Mouse (Mus musculus): ENCODE results near the gene Gm34302.
"Not testable (repeated sequence)": the region's sequence is repeated elsewhere in the genome, so short reads cannot be mapped to it uniquely, and the experiment has no call there.

Gene Gm34302

GRCm38 (mm10) chr3:63483726-63484125 is at the start of gene Gm34302:
Gene Gm34302 (minus strand): TSS chr3:63483879.
- DNase-seq (ENCODE audit: extremely low read depth, insufficient read length, low spot score), result no peak

- DNase-seq (ENCODE audit: extremely low read depth, insufficient read length, low spot score), result no peak
Observed at GRCm38 (mm10) chr3:63531847-63532246, 48.2 kb upstream of the Gm34302 start.

- DNase-seq (ENCODE audit: extremely low read depth, insufficient read length, low spot score), result no peak
Observed at GRCm38 (mm10) chr3:63517681-63518080, 34.0 kb upstream of the Gm34302 start.

- not testable (repeated sequence) for DNase-seq (ENCODE audit: extremely low read depth, insufficient read length, low spot score)
Observed at GRCm38 (mm10) chr3:63516279-63516678, 32.6 kb upstream of the Gm34302 start.

- DNase-seq (ENCODE audit: extremely low read depth, insufficient read length, low spot score), result no peak
Observed at GRCm38 (mm10) chr3:63511316-63511715, 27.6 kb upstream of the Gm34302 start.

DNA sequence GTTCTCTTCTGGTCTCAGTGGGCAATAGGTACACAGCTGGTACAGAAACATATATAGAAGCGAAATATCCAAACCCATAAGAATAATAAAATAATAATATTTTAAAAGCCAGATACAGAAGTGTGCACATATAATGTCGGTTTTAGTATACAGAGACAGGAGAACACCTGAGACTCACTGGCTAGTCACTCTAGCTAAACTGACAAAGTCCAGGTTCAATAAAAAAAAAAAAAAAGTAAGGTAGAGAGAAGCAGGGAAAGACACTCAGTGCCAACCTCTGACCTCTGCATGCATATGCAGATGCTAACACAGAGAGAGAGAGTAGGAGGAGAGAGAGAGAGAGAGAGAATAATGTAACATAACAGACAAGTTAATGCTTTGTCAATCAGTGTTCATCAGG is 25.8 kb upstream of the Gm34302 start:
- DNase-seq (ENCODE audit: extremely low read depth, insufficient read length, low spot score), result no peak

DNA sequence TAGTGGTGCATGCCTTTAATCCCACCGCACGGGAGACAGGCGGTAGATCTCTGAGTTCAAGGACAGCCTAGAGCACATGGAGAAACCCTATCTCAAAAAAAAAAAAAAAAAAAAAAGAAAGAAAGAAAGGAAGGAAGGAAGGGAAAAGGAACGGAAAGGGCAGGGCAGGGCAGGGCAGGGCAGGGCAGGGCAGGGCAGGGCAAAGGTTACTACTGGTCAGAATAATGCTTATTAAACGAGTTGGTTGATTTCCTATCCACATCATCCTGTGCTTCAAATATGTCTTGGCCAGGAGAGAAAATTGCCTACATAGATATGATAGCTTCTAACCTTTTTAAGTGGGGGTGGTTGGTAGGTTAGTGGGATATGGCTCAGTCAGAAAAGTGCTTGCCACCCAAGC is 25.2 kb upstream of the Gm34302 start:
- DNase-seq (ENCODE audit: extremely low read depth, insufficient read length, low spot score), result no peak

GRCm38 (mm10) chr3:63504433-63504832 is 20.8 kb upstream of the Gm34302 start:
- DNase-seq (ENCODE audit: extremely low read depth, insufficient read length, low spot score), result no peak

- no peak for DNase-seq (ENCODE audit: extremely low read depth, insufficient read length, low spot score)
Observed at GRCm38 (mm10) chr3:63494625-63495382, 11.1 kb upstream of the Gm34302 start.

DNA sequence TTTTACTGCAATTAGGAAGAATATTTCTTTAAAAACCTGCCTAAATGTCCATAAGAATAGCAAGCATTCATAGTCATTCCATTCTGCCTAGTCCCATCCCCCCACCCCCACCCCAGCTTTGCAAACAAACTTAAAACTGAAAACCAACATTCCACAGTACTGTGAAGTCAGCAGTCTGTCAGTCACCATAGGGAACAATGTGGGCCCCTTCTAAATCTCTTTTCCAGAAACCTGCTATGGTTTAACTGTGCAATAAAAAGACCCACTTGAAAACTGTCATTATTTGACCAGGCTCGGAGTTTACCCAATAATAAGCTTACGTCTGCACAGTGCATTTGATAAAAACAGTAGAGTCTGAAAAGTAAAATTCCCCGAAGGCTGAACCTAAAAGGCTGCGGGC is 9.9 kb upstream of the Gm34302 start:
- no peak for DNase-seq (ENCODE audit: extremely low read depth, insufficient read length, low spot score)

GRCm38 (mm10) chr3:63440426-63441125 is 43.1 kb downstream of the Gm34302 start:
- no peak for DNase-seq (ENCODE audit: extremely low read depth, insufficient read length, low spot score)

- DNase-seq (ENCODE audit: extremely low read depth, insufficient read length, low spot score), result peak; percentile 57
Observed at GRCm38 (mm10) chr3:63439738-63440137, 43.9 kb downstream of the Gm34302 start.

- DNase-seq (ENCODE audit: extremely low read depth, insufficient read length, low spot score), result no peak
Observed at GRCm38 (mm10) chr3:63438898-63439297, 44.8 kb downstream of the Gm34302 start.
